Mouse (Mus musculus) heart, postnatal 0 days (tissue): Measurements from ENCODE around the gene Asic2. TPM values are rescaled to one million over a fixed set of nuclear protein-coding genes. Genes with fewer than 3 reads are reported as not detected.

Experiments used
- ATAC-seq: fragments of 200-750 bp; cut with Nextera tagmentation; 2 replicates; pipeline ENCODE4 v1.8.0; 2017; ENCODE audit warnings: low read depth, moderate number of reproducible peaks, moderate library complexity; ENCODE audit not compliant: insufficient read depth
- DNase-seq: peaks from one replicate; pipeline ENCODE4 v3.0.0-alpha.2; 2016; ENCODE audit warnings: low spot score
- H3K27ac ChIP-seq: fragments of 300-500 bp; sonication (generic); 2 replicates; pipeline ENCODE4 v1.5.1; 2014; ENCODE audit warnings: low read depth, mild to moderate bottlenecking
- H3K27me3 ChIP-seq: fragments of 300-500 bp; sonication (generic); 2 replicates; pipeline ENCODE4 v1.6.1; 2014; ENCODE audit warnings: low read length, mixed read lengths; ENCODE audit not compliant: control insufficient read depth, insufficient read depth
- H3K36me3 ChIP-seq: fragments of 300-500 bp; sonication (generic); replicated peaks from 2 replicates; pipeline ENCODE4 v1.6.1; 2014; ENCODE audit warnings: low read length, mixed read lengths; ENCODE audit not compliant: control insufficient read depth, insufficient read depth
- H3K4me1 ChIP-seq: fragments of 300-500 bp; sonication (generic); 2 replicates; pipeline ENCODE4 v1.6.1; 2014; ENCODE audit warnings: antibody characterized with exemption; ENCODE audit not compliant: control insufficient read depth, insufficient read depth
- H3K4me2 ChIP-seq: fragments of 300-500 bp; sonication (generic); 2 replicates; pipeline ENCODE4 v1.6.1; 2014; ENCODE audit warnings: low read depth, mild to moderate bottlenecking, low read length, moderate library complexity
- H3K4me3 ChIP-seq: fragments of 300-500 bp; sonication (generic); 2 replicates; pipeline ENCODE4 v1.5.1; 2014; ENCODE audit warnings: low read depth, low read length
- H3K9ac ChIP-seq: fragments of 300-500 bp; sonication (generic); replicated peaks from 2 replicates; pipeline ENCODE4 v1.6.1; 2014; ENCODE audit warnings: low read depth, low read length, mixed read lengths
- H3K9me3 ChIP-seq: fragments of 300-500 bp; sonication (generic); replicated peaks from 2 replicates; pipeline ENCODE4 v1.6.1; 2016; ENCODE audit warnings: low read length; ENCODE audit not compliant: control insufficient read depth
- CTCF ChIP-seq: IDR thresholded peaks from 2 replicates; pipeline ENCODE4 v1.5.1; 2016; ENCODE audit warnings: antibody characterized with exemption, control low read depth, low read depth
- EP300 ChIP-seq: IDR thresholded peaks from 2 replicates; pipeline ENCODE4 v1.6.1; 2016; ENCODE audit warnings: antibody characterized with exemption, low read depth
- whole genome bisulfite sequencing: fragments of 180-500 bp; shearing (Covaris S2); extraction: QIAGEN DNeasy Blood & Tissue Kit; methylation state at CpG from one replicate; pipeline ENCODE4 v1.1.7; 2014; 5-methylcytosine and 5-hydroxymethylcytosine counted together
- polyA plus RNA-seq: library from polyadenylated mRNA; unstranded; fragments of >200 nt; fragmentation: Nextera tagmentation; extraction: Ambion mirVana; gene quantifications from 2 replicates; pipeline ENCODE4 v1.2.1, GENCODE M21; 2015
- total RNA-seq: library from RNA; depleted of rRNA; stranded (reverse); fragments of >200 nt; gene quantifications from 2 replicates; pipeline ENCODE4 v1.2.3, GENCODE M21; 2014; ENCODE audit warnings: low replicate concordance

Asic2 gene
- total and polyA plus RNA-seq, 2 experiments from 2014 or later = not detected

- ATAC-seq (no peak), DNase-seq (no peak)
- H3K4me3 ChIP-seq = no peak overlapping the region
- no peak for TF ChIP-seq EP300
- TF ChIP-seq CTCF = no peak
- no peak overlapping the region for H3K27ac ChIP-seq
- no peaks in the 10 kb centered on the region for H3K27me3 ChIP-seq
- 47% methylated on average over 2 of the region's 2 CpGs for WGBS
- H3K9ac ChIP-seq = no peak overlapping the region
- no peaks in the 10 kb centered on the region for H3K36me3 ChIP-seq
- H3K4me2 ChIP-seq = no peak overlapping the region
- peaks cover 4% of the 10 kb centered on the region; the same call in 1 of the 2 replicates for H3K4me1 ChIP-seq
- no peaks in the 10 kb centered on the region for H3K9me3 ChIP-seq
Observed at GRCm38 (mm10) chr11:80878026-80878425, 1090.2 kb downstream of the Asic2 start.

- DNase-seq (peak; percentile 49), ATAC-seq (no peak)
- TF ChIP-seq CTCF = no peak
- no peak for TF ChIP-seq EP300
- H3K27me3 ChIP-seq = no peaks in the 10 kb centered on the region
- H3K9ac ChIP-seq = no peak overlapping the region
- no peak overlapping the region for H3K27ac ChIP-seq
- no peaks in the 10 kb centered on the region for H3K36me3 ChIP-seq
- no peaks in the 10 kb centered on the region for H3K9me3 ChIP-seq
- no peak overlapping the region for H3K4me3 ChIP-seq
- no peak overlapping the region for H3K4me2 ChIP-seq
- H3K4me1 ChIP-seq = peaks cover 9% of the 10 kb centered on the region
- 41% methylated on average over 11 of the region's 11 CpGs for WGBS
Observed at GRCm38 (mm10) chr11:80877131-80877651, 1091.1 kb downstream of the Asic2 start.

- H3K4me1 ChIP-seq = peaks cover 9% of the 10 kb centered on the region
- ATAC-seq = peak; percentile 69
- WGBS = 39% methylated on average over 17 of the region's 17 CpGs
- DNase-seq = peak; percentile 37
- H3K4me3 ChIP-seq = no peak overlapping the region
- H3K4me2 ChIP-seq = no peak overlapping the region
- H3K9me3 ChIP-seq = no peaks in the 10 kb centered on the region
- no peak overlapping the region for H3K9ac ChIP-seq
- H3K27ac ChIP-seq = peak overlapping the region; percentile 43; the same call in 1 of the 2 replicates
- H3K27me3 ChIP-seq = no peaks in the 10 kb centered on the region
- no peak for TF ChIP-seq EP300
- TF ChIP-seq CTCF = peak; percentile 63
- no peaks in the 10 kb centered on the region for H3K36me3 ChIP-seq
Observed at GRCm38 (mm10) chr11:80872509-80873474, 1095.5 kb downstream of the Asic2 start.

DNA sequence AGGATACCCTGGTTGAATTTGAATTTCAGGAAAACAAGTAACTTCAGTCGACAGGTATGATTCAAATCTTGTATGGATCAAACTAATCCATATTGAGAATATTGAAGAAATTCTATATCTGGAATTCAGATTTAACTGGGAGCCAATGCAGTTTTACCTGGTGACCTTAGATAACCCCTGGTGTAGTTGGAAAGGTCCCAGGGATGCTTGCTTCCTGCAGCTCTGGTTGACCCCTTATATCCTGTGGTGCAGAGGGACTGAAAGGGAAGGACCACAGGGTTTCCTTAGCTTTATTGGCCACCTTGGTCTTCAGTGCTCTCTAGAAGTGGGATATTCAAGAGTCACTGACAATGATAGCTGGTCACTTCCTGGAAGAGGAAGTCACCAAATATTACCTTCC lies 1100.2 kb downstream of the Asic2 start:
- ATAC-seq (no peak), DNase-seq (no peak)
- H3K36me3 ChIP-seq = no peaks in the 10 kb centered on the region
- H3K4me3 ChIP-seq = no peak overlapping the region
- H3K4me2 ChIP-seq = no peak overlapping the region
- no peak overlapping the region for H3K27ac ChIP-seq
- peaks cover 5% of the 10 kb centered on the region; the same call in 1 of the 2 replicates for H3K4me1 ChIP-seq
- TF ChIP-seq CTCF = no peak
- TF ChIP-seq EP300 = no peak
- no peaks in the 10 kb centered on the region for H3K9me3 ChIP-seq
- no peaks in the 10 kb centered on the region for H3K27me3 ChIP-seq
- no peak overlapping the region for H3K9ac ChIP-seq
- 89% methylated on average over 1 of the region's 1 CpGs for WGBS

DNA sequence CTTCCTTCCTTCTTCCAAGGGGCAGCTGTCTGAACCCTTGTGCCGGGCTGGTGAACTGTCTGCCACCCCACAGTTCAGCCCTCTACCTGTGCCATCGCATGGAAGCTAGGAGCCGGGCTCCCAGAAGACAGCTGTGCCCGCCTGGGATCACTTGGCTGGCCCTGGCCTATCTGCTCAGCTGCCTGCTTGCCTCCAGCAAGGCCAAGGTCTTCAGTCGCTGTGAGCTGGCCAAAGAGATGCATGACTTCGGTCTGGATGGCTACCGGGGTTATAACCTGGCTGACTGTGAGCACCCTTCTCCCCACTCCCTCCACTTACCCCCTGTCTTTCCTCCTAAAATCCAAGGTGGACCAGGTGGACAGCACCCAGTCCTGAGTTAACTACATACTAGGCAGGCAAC lies 1105.3 kb downstream of the Asic2 start:
- Histone ChIP-seq H3K4me2 (no peak overlapping the region), H3K27me3 (no peaks in the 10 kb centered on the region), H3K9ac (no peak overlapping the region), H3K36me3 (no peaks in the 10 kb centered on the region), H3K27ac (no peak overlapping the region), H3K4me1 (no peaks in the 10 kb centered on the region), H3K9me3 (no peaks in the 10 kb centered on the region), H3K4me3 (no peak overlapping the region)
- DNase-seq = no peak
- WGBS = 89% methylated on average over 7 of the region's 7 CpGs
- no peak for ATAC-seq
- TF ChIP-seq EP300 = no peak
- TF ChIP-seq CTCF = no peak
